Mouse (Mus musculus) intestine, embryonic 16.5 days (tissue): ENCODE data around the gene Ctc1. TPM values are rescaled to one million over a fixed set of nuclear protein-coding genes. Genes with fewer than 3 reads are reported as not detected.
A peak's percentile ranks its signal among the peaks of the same experiment; 100 is the strongest.

Source experiments
- ATAC-seq: fragments of 200-750 bp; cut with Nextera tagmentation; 2 replicates; pipeline ENCODE4 v1.8.0; 2017; ENCODE audit warnings: moderate TSS enrichment, moderate library complexity
- H3K27ac ChIP-seq: fragments of 300-500 bp; sonication (generic); 2 replicates; pipeline ENCODE4 v1.5.1; 2014; ENCODE audit warnings: mild to moderate bottlenecking, low read length
- H3K27me3 ChIP-seq: fragments of 300-500 bp; sonication (generic); replicated peaks from 2 replicates; pipeline ENCODE4 v1.6.1; 2014; ENCODE audit warnings: low read length, control low read depth, mixed read lengths; ENCODE audit not compliant: control insufficient read depth, insufficient read depth
- H3K36me3 ChIP-seq: fragments of 300-500 bp; sonication (generic); 2 replicates; pipeline ENCODE4 v1.6.1; 2014; ENCODE audit warnings: low read length, control low read depth; ENCODE audit not compliant: control insufficient read depth, insufficient read depth
- H3K4me1 ChIP-seq: fragments of 300-500 bp; sonication (generic); 2 replicates; pipeline ENCODE4 v1.6.1; 2014; ENCODE audit warnings: low read length, control low read depth, mixed read lengths; ENCODE audit not compliant: control insufficient read depth, insufficient read depth
- H3K4me2 ChIP-seq: fragments of 300-500 bp; sonication (generic); 2 replicates; pipeline ENCODE4 v1.6.1; 2014; ENCODE audit warnings: low read depth, low read length, control low read depth
- H3K4me3 ChIP-seq: fragments of 300-500 bp; sonication (generic); 2 replicates; pipeline ENCODE4 v1.5.1; 2014; ENCODE audit warnings: mild to moderate bottlenecking, low read length
- H3K9ac ChIP-seq: fragments of 300-500 bp; sonication (generic); 2 replicates; pipeline ENCODE4 v1.6.1; 2014; ENCODE audit warnings: low read depth, low read length
- H3K9me3 ChIP-seq: fragments of 300-500 bp; sonication (generic); 2 replicates; pipeline ENCODE4 v1.6.1; 2016; ENCODE audit warnings: low read length, control low read depth; ENCODE audit not compliant: control insufficient read depth
- WGBS: fragments of 180-500 bp; shearing (Covaris S2); extraction: QIAGEN DNeasy Blood & Tissue Kit; methylation state at CpG from one replicate; pipeline ENCODE4 v1.1.7; 2014; 5-methylcytosine and 5-hydroxymethylcytosine counted together
- polyA plus RNA-seq: library from polyadenylated mRNA; unstranded; fragments of >200 nt; fragmentation: Nextera tagmentation; extraction: Ambion mirVana; gene quantifications from 2 replicates; pipeline ENCODE4 v1.2.1, GENCODE M21; 2015

Gene Ctc1
- polyA plus RNA-seq, 1 experiment from 2014 or later, result 38.5 TPM

- WGBS, result under 1% methylated on average over 31 of the region's 31 CpGs
- Histone ChIP-seq H3K9me3 (no peaks in the 10 kb centered on the region), H3K27me3 (no peaks in the 10 kb centered on the region), H3K9ac (peak overlapping the region; percentile 80), H3K4me3 (peak overlapping the region; percentile 80), H3K4me1 (peaks cover 40% of the 10 kb centered on the region), H3K4me2 (peak overlapping the region; percentile 83), H3K27ac (peak overlapping the region; percentile 81), H3K36me3 (no peaks in the 10 kb centered on the region)
- no peak for ATAC-seq
Measured at GRCm38 (mm10) chr11:69063413-69064201, 47.9 kb downstream of the Ctc1 start.

DNA sequence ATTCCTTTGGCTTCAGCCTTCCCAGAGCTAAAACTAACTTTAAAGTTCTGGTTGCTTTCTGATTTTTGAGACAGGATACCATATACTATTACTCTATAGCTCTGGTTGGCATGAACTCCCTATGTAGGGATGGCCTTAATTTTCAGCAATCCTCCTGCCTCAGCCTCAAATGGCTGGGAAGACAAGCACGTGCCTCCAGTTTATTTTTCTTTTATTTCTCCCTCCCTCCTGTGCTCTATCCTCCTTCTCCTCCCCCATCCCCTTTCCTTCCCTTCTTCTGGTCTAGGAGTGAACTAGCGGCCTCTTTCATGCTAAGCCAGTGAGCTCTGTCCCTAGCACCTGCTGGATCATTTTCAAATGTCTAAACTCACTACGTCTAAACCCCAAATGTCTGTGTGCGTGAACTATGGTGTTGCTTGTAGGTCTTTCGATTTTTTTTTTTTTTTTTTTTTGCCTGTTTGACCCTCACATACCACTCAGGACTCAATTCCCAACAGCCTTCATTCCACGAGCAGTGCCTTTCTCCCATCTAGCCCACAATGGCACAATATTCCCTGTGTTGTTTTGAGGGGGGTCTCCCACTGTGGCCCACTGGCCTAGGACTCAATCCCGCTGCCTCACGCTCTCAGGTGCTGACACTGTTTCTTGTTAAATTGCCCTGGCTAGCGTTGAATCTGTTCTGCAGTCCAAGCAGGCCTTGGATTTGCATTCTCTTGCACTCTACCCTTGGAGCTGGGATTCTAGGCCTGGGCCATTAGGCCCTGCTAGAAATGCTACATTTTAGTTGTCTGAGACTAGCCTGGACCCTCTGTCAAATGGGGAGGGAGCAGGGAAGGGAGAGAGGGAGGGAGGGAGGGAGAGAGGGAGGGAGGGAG is 48.8 kb downstream of the Ctc1 start:
- 61% methylated on average over 9 of the region's 9 CpGs for WGBS
- Histone ChIP-seq H3K9me3 (no peaks in the 10 kb centered on the region), H3K4me3 (peak overlapping the region; percentile 80), H3K36me3 (no peaks in the 10 kb centered on the region), H3K27ac (peak overlapping the region; percentile 70), H3K9ac (peak overlapping the region; percentile 80), H3K4me1 (peaks cover 38% of the 10 kb centered on the region), H3K4me2 (peak overlapping the region; percentile 83), H3K27me3 (no peaks in the 10 kb centered on the region)
- no peak for ATAC-seq

- Histone ChIP-seq H3K4me3 (no peak overlapping the region), H3K4me1 (peaks cover 42% of the 10 kb centered on the region), H3K27ac (no peak overlapping the region), H3K9me3 (no peaks in the 10 kb centered on the region), H3K27me3 (no peaks in the 10 kb centered on the region), H3K36me3 (no peaks in the 10 kb centered on the region), H3K4me2 (peak overlapping the region; percentile 60), H3K9ac (no peak overlapping the region)
- no peak for ATAC-seq
- WGBS, result 57% methylated on average over 3 of the region's 3 CpGs
Measured at GRCm38 (mm10) chr11:69065394-69065925, 49.7 kb downstream of the Ctc1 start.

- Histone ChIP-seq H3K4me2 (peak overlapping the region; percentile 60), H3K9me3 (no peaks in the 10 kb centered on the region), H3K27ac (no peak overlapping the region), H3K4me3 (peak overlapping the region; percentile 39), H3K36me3 (no peaks in the 10 kb centered on the region), H3K4me1 (peaks cover 39% of the 10 kb centered on the region), H3K9ac (peak overlapping the region; percentile 64), H3K27me3 (no peaks in the 10 kb centered on the region)
- no peak for ATAC-seq
- WGBS, result 3% methylated on average over 29 of the region's 29 CpGs
Measured at GRCm38 (mm10) chr11:69066163-69066861, 50.6 kb downstream of the Ctc1 start.

DNA sequence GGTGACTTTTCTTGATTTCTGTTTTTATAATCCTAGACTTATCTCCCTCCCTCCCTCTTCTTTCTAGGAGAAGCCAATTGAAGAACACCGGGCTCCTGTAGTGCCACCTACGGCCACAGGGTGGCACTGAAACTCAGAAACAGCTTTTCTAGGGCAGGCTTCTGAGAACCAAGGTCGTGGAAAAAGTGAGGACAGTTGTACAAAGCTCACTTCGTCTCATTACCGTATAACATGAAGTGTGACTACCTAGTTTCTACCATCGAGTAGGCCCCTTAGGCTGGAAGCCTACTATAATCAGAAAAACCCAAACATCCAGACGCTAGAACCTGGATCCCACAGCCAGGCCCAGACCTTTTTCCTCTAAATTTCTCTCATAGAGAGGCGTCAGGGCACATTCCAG is 51.2 kb downstream of the Ctc1 start:
- 11% methylated on average over 8 of the region's 8 CpGs for WGBS
- Histone ChIP-seq H3K4me1 (peaks cover 39% of the 10 kb centered on the region), H3K27ac (peak overlapping the region; percentile 70), H3K4me3 (peak overlapping the region; percentile 39), H3K27me3 (no peaks in the 10 kb centered on the region), H3K9me3 (no peaks in the 10 kb centered on the region), H3K36me3 (no peaks in the 10 kb centered on the region), H3K4me2 (peak overlapping the region; percentile 60), H3K9ac (peak overlapping the region; percentile 9; the same call in 1 of the 2 replicates)
- ATAC-seq, result no peak

DNA sequence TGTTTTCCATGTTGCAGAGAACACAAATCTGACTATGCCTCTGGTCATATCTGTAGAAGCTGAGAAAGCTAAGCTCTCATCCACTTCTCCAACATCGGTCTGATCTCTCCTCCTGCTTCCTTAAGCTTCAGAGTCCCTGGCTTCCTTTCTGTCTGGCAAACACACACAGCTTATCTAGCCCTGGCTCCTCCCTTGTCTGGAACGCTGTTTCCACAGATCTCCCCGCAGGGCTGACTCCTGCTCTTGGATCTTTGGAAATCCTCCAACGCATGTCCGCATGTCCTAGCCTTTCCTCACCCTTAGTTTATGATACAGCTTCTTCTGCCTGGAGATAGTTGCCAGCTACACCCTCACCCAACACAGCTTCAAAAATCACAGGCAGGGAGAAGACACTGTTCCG is 51.9 kb downstream of the Ctc1 start:
- H3K36me3 ChIP-seq, result no peaks in the 10 kb centered on the region
- no peaks in the 10 kb centered on the region for H3K27me3 ChIP-seq
- H3K4me3 ChIP-seq, result no peak overlapping the region
- no peak for ATAC-seq
- WGBS, result 22% methylated on average over 6 of the region's 6 CpGs
- peak overlapping the region; percentile 70 for H3K27ac ChIP-seq
- peak overlapping the region; percentile 21; the same call in 1 of the 2 replicates for H3K4me2 ChIP-seq
- H3K9me3 ChIP-seq, result no peaks in the 10 kb centered on the region
- peaks cover 40% of the 10 kb centered on the region for H3K4me1 ChIP-seq
- H3K9ac ChIP-seq, result 0 out of 2 replicates have a peak overlapping the region, but pooled peaks have one; percentile 9

DNA sequence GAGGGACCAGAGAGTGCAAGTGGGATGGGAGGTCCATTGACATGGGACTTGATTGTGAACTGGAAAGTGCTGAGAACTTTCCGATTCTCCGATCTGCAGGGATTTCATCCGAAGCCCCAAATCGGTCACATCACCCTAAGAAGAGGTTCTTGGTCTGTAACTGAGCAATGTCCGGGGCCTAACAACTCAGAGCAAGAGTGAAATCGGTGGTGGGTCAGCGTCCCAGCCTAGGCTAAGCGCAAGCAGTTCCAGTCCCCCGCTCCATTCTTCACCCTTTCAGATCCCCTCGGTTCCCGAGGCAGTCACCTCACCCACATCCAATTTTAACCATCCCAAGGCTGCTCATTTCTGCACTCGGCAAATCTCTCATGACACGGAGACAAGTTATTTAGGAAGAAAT is 54.4 kb downstream of the Ctc1 start:
- Histone ChIP-seq H3K4me3 (peak overlapping the region; percentile 56), H3K4me2 (peak overlapping the region; percentile 76), H3K4me1 (peaks cover 42% of the 10 kb centered on the region), H3K9me3 (no peaks in the 10 kb centered on the region), H3K27ac (peak overlapping the region; percentile 83), H3K27me3 (no peaks in the 10 kb centered on the region), H3K36me3 (no peaks in the 10 kb centered on the region), H3K9ac (peak overlapping the region; percentile 77)
- no peak for ATAC-seq
- under 1% methylated on average over 13 of the region's 13 CpGs for WGBS

DNA sequence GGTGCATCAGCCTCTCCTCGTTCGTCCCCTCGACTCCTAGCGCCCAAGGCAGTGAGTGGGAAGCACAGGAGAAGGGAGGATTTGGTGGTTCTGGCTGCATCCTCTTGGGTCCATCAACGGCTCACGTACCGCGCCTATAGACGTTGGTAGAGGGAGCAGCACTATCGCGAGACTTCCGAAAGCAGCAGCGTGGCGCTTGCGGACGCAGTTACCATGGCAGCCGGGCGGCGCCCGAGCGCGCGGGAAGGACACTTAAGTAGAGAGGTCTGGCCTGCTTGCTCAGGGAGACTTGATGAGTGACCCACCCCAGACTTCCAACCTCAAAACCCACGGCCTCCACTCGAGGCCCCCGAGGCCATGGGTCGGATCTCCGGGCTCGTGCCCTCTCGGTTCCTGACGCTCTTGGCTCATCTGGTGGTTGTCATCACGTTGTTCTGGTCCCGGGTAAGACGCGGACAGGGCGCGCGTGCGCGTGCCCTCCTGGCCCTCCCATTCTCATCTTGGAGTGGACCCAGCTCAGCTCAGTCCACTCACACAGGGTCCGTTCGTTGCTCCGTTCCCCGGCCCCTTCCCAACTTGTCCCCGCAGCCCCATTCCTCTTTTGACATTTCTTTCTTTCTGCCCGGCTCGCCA is 55.0 kb downstream of the Ctc1 start, which contains the start of gene Tmem107:
Gene Tmem107 (plus strand): TSS at position 217 of the 633 bp plus-strand sequence.
- Histone ChIP-seq H3K9ac (peak within 1 kb of the TSS; percentile 77), H3K4me2 (peak within 1 kb of the TSS; percentile 76), H3K36me3 (no peaks in the 10 kb centered on the region), H3K4me3 (peak within 1 kb of the TSS; percentile 56), H3K27ac (peak within 1 kb of the TSS; percentile 83), H3K27me3 (no peaks in the 10 kb centered on the region), H3K4me1 (peaks cover 42% of the 10 kb centered on the region), H3K9me3 (no peaks in the 10 kb centered on the region)
- ATAC-seq, result peak; percentile 82
- under 1% methylated on average over 47 of the region's 47 CpGs for WGBS
